Mouse (Mus musculus): ENCODE results near the gene Capn9. TPM values are rescaled to one million over a fixed set of nuclear protein-coding genes. Genes with fewer than 3 reads are reported as not detected.

Gene Capn9
- polyA plus RNA-seq (2015; fragmentation: Nextera tagmentation; extraction: Ambion mirVana), result 0.31 and 0.32 TPM in 2 replicates

GRCm38 (mm10) chr8:124575811-124576210, at the start of gene Capn9:
Gene Capn9, plus strand, starts transcription at chr8:124576111.

GRCm38 (mm10) chr8:124569593-124569992, 6.3 kb upstream of the Capn9 start, which contains the start of gene Agt:
Gene Agt, minus strand, starts transcription at chr8:124569706.

GRCm38 (mm10) chr8:124663112-124663873, 87.4 kb downstream of the Capn9 start, which contains the start of gene 2310022B05Rik:
Gene 2310022B05Rik, minus strand, starts transcription at chr8:124663369.

Other genes starting within 250 kb of the Capn9 start
- gene Pgbd5, start 136.5 kb upstream of the Capn9 start, polyA plus RNA-seq (2015; fragmentation: Nextera tagmentation; extraction: Ambion mirVana), result 18.7 and 20.6 TPM in 2 replicates
- 21.6 and 24.6 TPM in 2 replicates for gene Cog2, start 55.3 kb upstream of the Capn9 start, polyA plus RNA-seq (2015; fragmentation: Nextera tagmentation; extraction: Ambion mirVana)
- gene Agt, start 6.4 kb upstream of the Capn9 start, polyA plus RNA-seq (2015; fragmentation: Nextera tagmentation; extraction: Ambion mirVana), result 96.9 and 135 TPM in 2 replicates
- gene 2310022B05Rik, start 87.3 kb downstream of the Capn9 start, polyA plus RNA-seq (2015; fragmentation: Nextera tagmentation; extraction: Ambion mirVana), result 21.4 and 23.3 TPM in 2 replicates
- 51.6 and 53.4 TPM in 2 replicates for gene Ttc13, start 145.9 kb downstream of the Capn9 start, polyA plus RNA-seq (2015; fragmentation: Nextera tagmentation; extraction: Ambion mirVana)
- 31.1 and 33.1 TPM in 2 replicates for gene Arv1, start 146.0 kb downstream of the Capn9 start, polyA plus RNA-seq (2015; fragmentation: Nextera tagmentation; extraction: Ambion mirVana)
- 1.1 and 2.5 TPM in 2 replicates for gene Fam89a, start 175.7 kb downstream of the Capn9 start, polyA plus RNA-seq (2015; fragmentation: Nextera tagmentation; extraction: Ambion mirVana)
- gene Trim67, start 217.0 kb downstream of the Capn9 start, polyA plus RNA-seq (2015; fragmentation: Nextera tagmentation; extraction: Ambion mirVana), result 22.3 and 26.6 TPM in 2 replicates

All from neural tube, postnatal 0 days (tissue).